ENCODE assay signal across 14 mouse cellular contexts in genomic region chr10:42698375-42698774, GRCm38 (mm10).
"Had no signal": no experiment of that assay in that cellular context is flagged by ENCODE, and none has a peak within 500 bp of the region (broad histone marks: within the 10 kb centered on the region; RNA-seq: fewer than 3 reads in every experiment).

No protein-coding gene starts in this region.

- H3K4me2 ChIP-seq: hindbrain, embryonic 13.5 days; limb, embryonic 15.5 days; liver, embryonic 12.5 days; lung, embryonic 14.5 days; midbrain, embryonic 12.5 days; stomach, embryonic 15.5 days had no signal

- H3K27me3 ChIP-seq: hindbrain, embryonic 13.5 days; limb, embryonic 15.5 days; liver, embryonic 12.5 days; megakaryocyte, embryonic 14.5 days; midbrain, embryonic 12.5 days; stomach, embryonic 15.5 days had no signal

- ATAC-seq: liver, embryonic 12.5 days; midbrain, embryonic 16.5 days had no signal

- H3K9me3 ChIP-seq: hindbrain, embryonic 13.5 days; limb, embryonic 15.5 days; liver, embryonic 12.5 days; midbrain, embryonic 12.5 days; stomach, embryonic 15.5 days had no signal

- H3K36me3 ChIP-seq: limb, embryonic 15.5 days; stomach, embryonic 15.5 days had no signal

- DNase-seq: kidney, adult 18-20 months; kidney, postnatal 25 days; lung, embryonic 14.5 days; right cerebral cortex, adult 18-20 months; right cerebral cortex, postnatal 4 days had no signal

- H3K9ac ChIP-seq: hindbrain, embryonic 13.5 days; limb, embryonic 15.5 days; liver, embryonic 12.5 days; lung, embryonic 14.5 days; midbrain, embryonic 12.5 days; stomach, embryonic 15.5 days had no signal

- H3K4me1 ChIP-seq: hindbrain, embryonic 13.5 days; limb, embryonic 15.5 days; liver, embryonic 12.5 days; stomach, embryonic 15.5 days had no signal

- H3K4me3 ChIP-seq: hindbrain, embryonic 13.5 days; left cerebral cortex, adult 2 months; limb, embryonic 15.5 days; liver, embryonic 12.5 days; megakaryocyte, embryonic 14.5 days; midbrain, embryonic 12.5 days; stomach, embryonic 15.5 days had no signal

- H3K27ac ChIP-seq: hindbrain, embryonic 13.5 days; left cerebral cortex, adult 2 months; limb, embryonic 15.5 days; liver, embryonic 12.5 days; macrophage; midbrain, embryonic 12.5 days; stomach, embryonic 15.5 days had no signal
